ENCODE assay signal across 7 mouse cellular contexts in the genomic region with DNA sequence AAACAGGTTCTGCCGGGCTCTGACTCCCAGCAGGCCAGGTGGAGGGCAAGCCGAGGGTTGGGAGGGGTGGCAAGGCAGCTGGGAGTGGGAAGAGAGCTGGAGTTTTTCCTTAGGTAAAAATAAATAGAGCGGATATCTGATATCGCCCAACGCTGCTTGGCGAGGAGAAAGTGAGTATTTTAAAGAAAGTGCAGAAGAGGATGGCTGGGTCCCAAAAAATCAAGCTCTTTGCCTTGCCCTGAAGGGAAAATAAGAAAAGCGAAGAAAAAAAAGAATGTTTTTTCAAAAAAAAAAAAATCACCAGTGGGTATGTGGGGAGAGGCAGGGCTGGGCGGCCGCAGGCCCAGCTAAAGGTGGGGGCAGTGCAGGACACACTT. TPM values are rescaled to one million over a fixed set of nuclear protein-coding genes. Genes with fewer than 3 reads are reported as not detected.
A peak's percentile ranks its signal among the peaks of the same experiment; 100 is the strongest.
DNase-seq lines count a peak whose midpoint lies in the region; ATAC-seq and TF ChIP-seq lines count a peak whose summit lies in the region.

No protein-coding gene starts in this region.

- no peaks in the 10 kb centered on the region for H3K36me3 ChIP-seq in liver, adult 2 months (ENCODE audit: control insufficient read depth, insufficient read depth, low read length)
- H3K36me3 ChIP-seq in intestine, embryonic 16.5 days (ENCODE audit: control insufficient read depth, insufficient read depth, low read length) = no peaks in the 10 kb centered on the region
- no peaks in the 10 kb centered on the region for H3K36me3 ChIP-seq in neural tube, embryonic 14.5 days (ENCODE audit: control insufficient read depth, insufficient read depth, low read length)

- no peak for DNase-seq in liver, adult 2 months (ENCODE audit: extremely low read depth, low read depth, low spot score)
- DNase-seq in liver = no peak
- DNase-seq in right cerebral cortex, postnatal 4 days = no peak
- DNase-seq in layer of hippocampus, postnatal 10 days (ENCODE audit: low spot score in 2 of 2) = no peak

- H3K79me2 ChIP-seq in liver, adult 2 months (ENCODE audit: control insufficient read depth, insufficient read depth, low read length) = no peaks in the 10 kb centered on the region

- H3K27me3 ChIP-seq in liver, adult 2 months (ENCODE audit: control insufficient read depth, insufficient read depth, low read length) = 0 out of 2 replicates have a peak, but pooled peaks cover 3% of the 10 kb centered on the region
- no peaks in the 10 kb centered on the region for H3K27me3 ChIP-seq in intestine, embryonic 16.5 days (replicated peaks; ENCODE audit: control insufficient read depth, insufficient read depth, low read length)
- H3K27me3 ChIP-seq in neural tube, embryonic 14.5 days (ENCODE audit: control insufficient read depth, insufficient read depth, low read length) = no peaks in the 10 kb centered on the region

- TF ChIP-seq POLR2A in liver, adult 2 months (IDR thresholded peaks at IDR 0.05; ENCODE audit: extremely low read depth, insufficient read depth, low read length) = no peak
- TF ChIP-seq POLR2A in embryonic fibroblast, embryonic 13.5 days (IDR thresholded peaks at IDR 0.05; ENCODE audit: low read depth, low read length) = no peak

- peaks cover 2% of the 10 kb centered on the region; the same call in 1 of the 2 replicates for H3K4me1 ChIP-seq in liver, adult 2 months (ENCODE audit: control insufficient read depth, insufficient read depth, low read length)
- peaks cover 5% of the 10 kb centered on the region; the same call in 1 of the 2 replicates for H3K4me1 ChIP-seq in embryonic fibroblast, embryonic 13.5 days (ENCODE audit: control insufficient read depth, insufficient read depth, low read length)
- H3K4me1 ChIP-seq in intestine, embryonic 16.5 days (ENCODE audit: control insufficient read depth, insufficient read depth, low read length) = peaks cover 17% of the 10 kb centered on the region
- peaks cover 15% of the 10 kb centered on the region for H3K4me1 ChIP-seq in neural tube, embryonic 14.5 days (ENCODE audit: control insufficient read depth, insufficient read depth, low read length)

- WGBS in liver, adult 2 months = 65% methylated on average over 9 of the region's 9 CpGs
- WGBS in intestine, embryonic 16.5 days = 18% methylated on average over 9 of the region's 9 CpGs
- WGBS in neural tube, embryonic 14.5 days = 17% methylated on average over 9 of the region's 9 CpGs

- H3K4me2 ChIP-seq in intestine, embryonic 16.5 days (ENCODE audit: low read depth, low read length) = peak overlapping the region; percentile 89
- peak overlapping the region; percentile 95 for H3K4me2 ChIP-seq in neural tube, embryonic 14.5 days (ENCODE audit: low read depth, low read length)

- no peaks in the 10 kb centered on the region for H3K9me3 ChIP-seq in intestine, embryonic 16.5 days (ENCODE audit: control insufficient read depth, low read length)
- H3K9me3 ChIP-seq in neural tube, embryonic 14.5 days (ENCODE audit: control insufficient read depth, low read length) = no peaks in the 10 kb centered on the region

- H3K27ac ChIP-seq in liver, adult 2 months (replicated peaks; ENCODE audit: insufficient read depth, low read depth, low read length) = no peak overlapping the region
- H3K27ac ChIP-seq in embryonic fibroblast, embryonic 13.5 days (ENCODE audit: insufficient read depth, low read length) = peak overlapping the region; percentile 81
- H3K27ac ChIP-seq in intestine, embryonic 16.5 days (ENCODE audit: low read length) = peak overlapping the region; percentile 95
- no peak overlapping the region; the same call in 1 of the 2 replicates for H3K27ac ChIP-seq in neural tube, embryonic 14.5 days (ENCODE audit: low read depth, low read length)

- peak overlapping the region; percentile 62 for H3K4me3 ChIP-seq in liver, adult 2 months (ENCODE audit: insufficient read depth, low read depth, low read length)
- peak overlapping the region; percentile 90 for H3K4me3 ChIP-seq in embryonic fibroblast, embryonic 13.5 days (ENCODE audit: insufficient read depth, low read length)
- peak overlapping the region; percentile 60 for H3K4me3 ChIP-seq in intestine, embryonic 16.5 days (ENCODE audit: low read length)
- H3K4me3 ChIP-seq in neural tube, embryonic 14.5 days (ENCODE audit: low read depth, low read length) = peak overlapping the region; percentile 42

- peak overlapping the region; percentile 3; the same call in 1 of the 2 replicates for H3K9ac ChIP-seq in liver, adult 2 months (ENCODE audit: low read depth, low read length)
- peak overlapping the region; percentile 66 for H3K9ac ChIP-seq in intestine, embryonic 16.5 days (ENCODE audit: low read depth, low read length)
- peak overlapping the region; percentile 43 for H3K9ac ChIP-seq in neural tube, embryonic 14.5 days (replicated peaks; ENCODE audit: low read depth, low read length)

- no peak for ATAC-seq in intestine, embryonic 16.5 days
- no peak for ATAC-seq in neural tube, embryonic 14.5 days (ENCODE audit: low read depth)

- TF ChIP-seq CTCF in liver, adult 2 months (IDR thresholded peaks at IDR 0.05; ENCODE audit: low read depth, low read length) = no peak
- no peak for TF ChIP-seq CTCF in embryonic fibroblast, embryonic 13.5 days (IDR thresholded peaks at IDR 0.05; ENCODE audit: borderline replicate concordance, insufficient read depth, low read length)

RNA-seq across cellular contexts. Expression of a gene that starts 0.7 kb away (rescaled TPM):
- 0.46 and 0.54 TPM in 2 replicates for total RNA-seq in liver, adult 2 months (2014; rRNA removed)
- 0.68 and 0.84 TPM in 2 replicates for polyA plus RNA-seq in liver, adult 2 months (2012; rRNA removed)
- 239 and 264 TPM in 2 replicates for polyA plus RNA-seq in embryonic fibroblast, embryonic 13.5 days (2011; ENCODE audit: insufficient read length, low read depth, missing spikeins)
- 19.0 and 20.6 TPM in 2 replicates for polyA plus RNA-seq in intestine, embryonic 16.5 days (2015; fragmentation: Nextera tagmentation; extraction: Ambion mirVana)
- 2.8 and 4.1 TPM in 2 replicates for polyA plus RNA-seq in neural tube, embryonic 14.5 days (2014; fragmentation: Nextera tagmentation; extraction: Ambion mirVana)
- 10 to 100 TPM in 1 of 2 experiments, 1 to 10 TPM in 1; 8.0 to 11.1 TPM for total RNA-seq in layer of hippocampus, postnatal 10 days (2021)

RNA-seq across cellular contexts. Expression of a gene that starts 4.2 kb away (rescaled TPM):
- total RNA-seq in liver, adult 2 months (2014; rRNA removed) = 3.5 and 6.0 TPM in 2 replicates
- polyA plus RNA-seq in liver, adult 2 months (2012; rRNA removed) = 3.9 and 4.5 TPM in 2 replicates
- polyA plus RNA-seq in embryonic fibroblast, embryonic 13.5 days (2011; ENCODE audit: insufficient read length, low read depth, missing spikeins) = 44.2 and 52.6 TPM in 2 replicates
- 65.0 and 66.7 TPM in 2 replicates for polyA plus RNA-seq in intestine, embryonic 16.5 days (2015; fragmentation: Nextera tagmentation; extraction: Ambion mirVana)
- polyA plus RNA-seq in neural tube, embryonic 14.5 days (2014; fragmentation: Nextera tagmentation; extraction: Ambion mirVana) = 38.1 and 47.7 TPM in 2 replicates
- 10 to 100 TPM; 14.2 to 14.3 TPM for total RNA-seq in layer of hippocampus, postnatal 10 days (2021)

Comparison
In these comparisons a context has a peak if more than half of its experiments do, and no peak if none do; other contexts are left out.
1. H3K27ac ChIP-seq: peak in embryonic fibroblast, embryonic 13.5 days (single experiment) and intestine, embryonic 16.5 days (single experiment); none in liver, adult 2 months (single experiment) and neural tube, embryonic 14.5 days (single experiment).
2. H3K9ac ChIP-seq: peak in every context shown above with its lines; median percentile 66 in intestine, embryonic 16.5 days; 43 in neural tube, embryonic 14.5 days; 3 in liver, adult 2 months.
3. RNA of a gene that starts 0.7 kb away (polyA plus RNA-seq): 239 to 264 TPM in embryonic fibroblast, embryonic 13.5 days; 19.0 to 20.6 TPM in intestine, embryonic 16.5 days, 2.8 to 4.1 TPM in neural tube, embryonic 14.5 days and 0.68 to 0.84 TPM in liver, adult 2 months; every median in the first group is over 10 times any median in the second.
4. Peak in every context shown above with its lines, with median percentiles within 50 percentile points of each other: H3K4me3 ChIP-seq.